In the genomic region with DNA sequence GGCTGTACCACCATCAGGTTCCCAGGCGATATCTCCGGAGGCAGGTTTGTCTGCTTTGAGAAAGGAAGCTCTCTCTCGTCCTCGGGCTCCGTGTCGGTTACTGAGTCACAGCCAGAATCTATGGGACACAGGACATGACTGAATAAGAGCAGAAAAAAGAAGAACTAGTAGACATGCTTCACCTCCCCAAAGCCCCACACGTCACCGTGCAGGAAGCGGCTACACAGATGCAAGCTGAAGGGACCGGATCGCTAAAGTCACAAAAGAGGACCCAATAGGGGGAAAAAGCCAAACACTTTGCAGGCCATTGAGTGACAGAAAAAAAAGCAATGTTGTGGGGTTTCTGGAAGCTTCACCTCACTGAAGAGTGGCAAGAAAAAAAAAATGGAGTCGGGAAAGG, we compare ENCODE assay signal across 15 mouse cellular contexts. TPM values are rescaled to one million over a fixed set of nuclear protein-coding genes. Genes with fewer than 3 reads are reported as not detected.
DNase-seq lines count a peak whose midpoint lies in the region; ATAC-seq and TF ChIP-seq lines count a peak whose summit lies in the region.
"Had no signal": no experiment of that assay in that cellular context is flagged by ENCODE, and none has a peak within 500 bp of the region (broad histone marks: within the 10 kb centered on the region; RNA-seq: fewer than 3 reads in every experiment).

No protein-coding gene starts in this region.

- ATAC-seq in liver, embryonic 12.5 days: no peak
- ATAC-seq in forebrain, embryonic 16.5 days: no peak
- ATAC-seq: inflammation-experienced regulatory T-cells, adult 6 months had no signal

- no peak overlapping the region for H3K4me2 ChIP-seq in liver, embryonic 12.5 days
- no peak overlapping the region for H3K4me2 ChIP-seq in forebrain, embryonic 16.5 days (ENCODE audit: low read length)
- H3K4me2 ChIP-seq: embryonic facial prominence, embryonic 13.5 days; heart, embryonic 15.5 days; lung, embryonic 15.5 days had no signal

- TF ChIP-seq POLR2A in bone marrow, adult 2 months (IDR thresholded peaks at IDR 0.05; ENCODE audit: borderline replicate concordance, control insufficient read depth, low read depth, low read length): no peak

- H3K36me3 ChIP-seq in liver, embryonic 12.5 days: no peaks in the 10 kb centered on the region
- H3K36me3 ChIP-seq in megakaryocyte, embryonic 14.5 days (replicated peaks; ENCODE audit: low read length): peaks cover 43% of the 10 kb centered on the region
- peaks cover 10% of the 10 kb centered on the region for H3K36me3 ChIP-seq in splenic B cell, adult 2 months (ENCODE audit: control insufficient read depth, insufficient read depth, low read length, poor library complexity, severe bottlenecking)
- no peaks in the 10 kb centered on the region for H3K36me3 ChIP-seq in forebrain, embryonic 16.5 days (ENCODE audit: control insufficient read depth, insufficient read depth)
- H3K36me3 ChIP-seq: embryonic facial prominence, embryonic 13.5 days; heart, embryonic 15.5 days; lung, embryonic 15.5 days had no signal

- no peak for TF ChIP-seq CTCF in bone marrow, adult 2 months (IDR thresholded peaks at IDR 0.05; ENCODE audit: control insufficient read depth, insufficient read depth, low read length)

- no peak overlapping the region for H3K27ac ChIP-seq in liver, embryonic 12.5 days
- H3K27ac ChIP-seq in bone marrow, adult 2 months (ENCODE audit: control insufficient read depth, insufficient read depth, low read depth, low read length, poor library complexity): peak overlapping the region; percentile 50
- H3K27ac ChIP-seq in forebrain, embryonic 16.5 days (ENCODE audit: low read length): no peak overlapping the region
- H3K27ac ChIP-seq: embryonic facial prominence, embryonic 13.5 days; heart, embryonic 15.5 days; lung, embryonic 15.5 days had no signal

- peak; percentile 20 for DNase-seq in liver
- DNase-seq in splenic B cell, adult 2 months (ENCODE audit: low read depth, low spot score): peak; percentile 95
- DNase-seq in cerebellum, adult 9-10 months: no peak
- DNase-seq in retina, postnatal 1 day: no peak
- DNase-seq: cerebellum, adult 18-20 months; kidney, postnatal 36 days; right cerebral cortex, postnatal 14 days had no signal

- H3K9ac ChIP-seq in liver, embryonic 12.5 days: no peak overlapping the region
- H3K9ac ChIP-seq in forebrain, embryonic 16.5 days (replicated peaks; ENCODE audit: low read depth, low read length): no peak overlapping the region
- H3K9ac ChIP-seq: embryonic facial prominence, embryonic 13.5 days; heart, embryonic 15.5 days; lung, embryonic 15.5 days had no signal

- H3K4me1 ChIP-seq in liver, embryonic 12.5 days: no peaks in the 10 kb centered on the region
- H3K4me1 ChIP-seq in bone marrow, adult 2 months (ENCODE audit: control insufficient read depth, insufficient read depth, low read length): peaks cover 3% of the 10 kb centered on the region
- H3K4me1 ChIP-seq in megakaryocyte, embryonic 14.5 days: peaks cover 75% of the 10 kb centered on the region
- H3K4me1 ChIP-seq in forebrain, embryonic 16.5 days (replicated peaks; ENCODE audit: control insufficient read depth, insufficient read depth, low read length): no peaks in the 10 kb centered on the region
- H3K4me1 ChIP-seq: embryonic facial prominence, embryonic 13.5 days; heart, embryonic 15.5 days; lung, embryonic 15.5 days had no signal

- WGBS in liver, embryonic 12.5 days (ENCODE audit: insufficient replicate concordance): 28% methylated on average over 12 of the region's 12 CpGs
- 2% methylated on average over 12 of the region's 12 CpGs for WGBS in bone marrow, adult 2 months
- 92% methylated on average over 12 of the region's 12 CpGs for WGBS in forebrain, embryonic 16.5 days

- H3K27me3 ChIP-seq in liver, embryonic 12.5 days (replicated peaks): no peaks in the 10 kb centered on the region
- H3K27me3 ChIP-seq in megakaryocyte, embryonic 14.5 days (replicated peaks): no peaks in the 10 kb centered on the region
- H3K27me3 ChIP-seq in splenic B cell, adult 2 months (ENCODE audit: control insufficient read depth, insufficient read depth, low read length, poor library complexity, severe bottlenecking): no peaks in the 10 kb centered on the region
- no peaks in the 10 kb centered on the region for H3K27me3 ChIP-seq in forebrain, embryonic 16.5 days (replicated peaks; ENCODE audit: control insufficient read depth, insufficient read depth, low read length)
- H3K27me3 ChIP-seq: embryonic facial prominence, embryonic 13.5 days; heart, embryonic 15.5 days; lung, embryonic 15.5 days had no signal

- H3K9me3 ChIP-seq in liver, embryonic 12.5 days (replicated peaks): no peaks in the 10 kb centered on the region
- H3K9me3 ChIP-seq in megakaryocyte, embryonic 14.5 days: peaks cover 4% of the 10 kb centered on the region
- no peaks in the 10 kb centered on the region for H3K9me3 ChIP-seq in forebrain, embryonic 16.5 days (ENCODE audit: control insufficient read depth, low read length)
- H3K9me3 ChIP-seq: embryonic facial prominence, embryonic 13.5 days; heart, embryonic 15.5 days; lung, embryonic 15.5 days had no signal

- H3K4me3 ChIP-seq in liver, embryonic 12.5 days: no peak overlapping the region
- H3K4me3 ChIP-seq in bone marrow, adult 2 months (replicated peaks; ENCODE audit: control insufficient read depth, low read depth, low read length): peak overlapping the region; percentile 4
- peak overlapping the region; percentile 83 for H3K4me3 ChIP-seq in megakaryocyte, embryonic 14.5 days (replicated peaks)
- no peak overlapping the region for H3K4me3 ChIP-seq in forebrain, embryonic 16.5 days (replicated peaks; ENCODE audit: low read length)
- H3K4me3 ChIP-seq: embryonic facial prominence, embryonic 13.5 days; heart, embryonic 15.5 days; lung, embryonic 15.5 days had no signal

RNA-seq across cellular contexts. Expression of a gene that starts 52.7 kb away (rescaled TPM):
- 5.5 and 6.0 TPM in 2 replicates for polyA plus RNA-seq in liver, embryonic 12.5 days (2016; fragmentation: Nextera tagmentation; extraction: Ambion mirVana)
- 10.0 and 19.2 TPM in 2 replicates for polyA plus RNA-seq in bone marrow, adult 2 months (2011; ENCODE audit: insufficient read depth, insufficient read length, low replicate concordance, missing spikeins)
- polyA plus RNA-seq in megakaryocyte, embryonic 14.5 days (2012; ENCODE audit: insufficient read depth, low replicate concordance): 1.6 and 6.5 TPM in 2 replicates
- polyA plus RNA-seq in forebrain, embryonic 16.5 days (2015; fragmentation: Nextera tagmentation; extraction: Ambion mirVana): 1.9 and 2.0 TPM in 2 replicates

Comparison
In these comparisons a context has a peak if more than half of its experiments do, and no peak if none do; other contexts are left out.
1. DNase-seq: peak in liver (single experiment) and splenic B cell, adult 2 months (single experiment); none in cerebellum, adult 9-10 months (single experiment) and retina, postnatal 1 day (single experiment).
2. H3K4me3 ChIP-seq: peak in bone marrow, adult 2 months (single experiment) and megakaryocyte, embryonic 14.5 days (single experiment); none in liver, embryonic 12.5 days (single experiment) and forebrain, embryonic 16.5 days (single experiment).